Mouse (Mus musculus): ENCODE data around the gene Mei1. TPM values are rescaled to one million over a fixed set of nuclear protein-coding genes. Genes with fewer than 3 reads are reported as not detected.
"Not testable (repeated sequence)": the region's sequence is repeated elsewhere in the genome, so short reads cannot be mapped to it uniquely, and the experiment has no call there.

Gene Mei1
- total RNA-seq, 2 experiments from 2014 or later = not detected

- ATAC-seq (replicated peaks; ENCODE audit: low FRiP score, poor library complexity, severe bottlenecking) = no peak
Measured at GRCm38 (mm10) chr15:82079883-82080282, 10.1 kb downstream of the Mei1 start.

GRCm38 (mm10) chr15:82081161-82081560, 11.4 kb downstream of the Mei1 start:
- no peak for ATAC-seq (replicated peaks; ENCODE audit: low FRiP score, poor library complexity, severe bottlenecking)

- ATAC-seq (replicated peaks; ENCODE audit: low FRiP score, poor library complexity, severe bottlenecking) = no peak
Measured at GRCm38 (mm10) chr15:82085606-82086005, 15.8 kb downstream of the Mei1 start.

DNA sequence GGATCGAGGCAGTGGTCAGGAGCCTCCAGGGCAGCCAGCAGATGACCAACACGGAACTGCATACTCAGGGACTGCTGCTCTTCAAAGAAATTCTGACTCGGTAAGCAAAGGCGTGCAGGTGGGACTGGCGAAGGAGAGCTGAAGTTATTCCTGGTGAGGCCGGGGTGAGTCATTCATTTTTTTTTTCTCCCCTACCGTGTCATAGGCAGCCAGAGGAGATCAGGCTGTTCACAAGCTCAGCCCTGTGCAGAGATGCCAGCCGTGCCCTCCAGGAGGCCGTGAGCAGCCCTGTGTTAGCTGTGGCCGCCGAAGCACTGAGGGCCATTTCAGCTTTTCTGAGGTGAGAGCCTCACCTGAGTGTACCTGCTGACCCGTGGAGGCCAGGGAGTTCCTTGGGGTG, 16.3 kb downstream of the Mei1 start:
- no peak for ATAC-seq (replicated peaks; ENCODE audit: low FRiP score, poor library complexity, severe bottlenecking)

- ATAC-seq (replicated peaks; ENCODE audit: low FRiP score, poor library complexity, severe bottlenecking) = no peak
Measured at GRCm38 (mm10) chr15:82087266-82087665, 17.5 kb downstream of the Mei1 start.

DNA sequence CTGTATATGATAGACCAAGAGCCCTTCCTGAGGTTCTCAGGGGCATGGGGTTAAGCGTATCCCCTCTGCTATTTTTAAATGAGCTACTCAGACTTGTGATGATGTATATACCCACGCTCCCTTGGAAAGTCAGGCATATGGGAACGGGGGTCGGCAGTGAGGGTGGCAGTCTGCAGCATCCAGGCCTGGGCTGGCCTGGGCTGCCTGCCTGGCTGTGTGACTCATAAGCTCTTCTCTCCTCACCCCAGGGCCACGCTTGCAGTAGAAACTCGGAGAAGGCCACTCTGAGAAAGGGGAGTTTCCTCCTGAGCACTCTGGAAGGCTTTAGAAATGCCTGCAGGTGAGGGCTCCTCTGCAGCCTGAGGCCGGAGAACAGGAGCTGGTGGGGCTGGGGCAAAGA, 21.3 kb downstream of the Mei1 start:
- no peak for ATAC-seq (replicated peaks; ENCODE audit: low FRiP score, poor library complexity, severe bottlenecking)

DNA sequence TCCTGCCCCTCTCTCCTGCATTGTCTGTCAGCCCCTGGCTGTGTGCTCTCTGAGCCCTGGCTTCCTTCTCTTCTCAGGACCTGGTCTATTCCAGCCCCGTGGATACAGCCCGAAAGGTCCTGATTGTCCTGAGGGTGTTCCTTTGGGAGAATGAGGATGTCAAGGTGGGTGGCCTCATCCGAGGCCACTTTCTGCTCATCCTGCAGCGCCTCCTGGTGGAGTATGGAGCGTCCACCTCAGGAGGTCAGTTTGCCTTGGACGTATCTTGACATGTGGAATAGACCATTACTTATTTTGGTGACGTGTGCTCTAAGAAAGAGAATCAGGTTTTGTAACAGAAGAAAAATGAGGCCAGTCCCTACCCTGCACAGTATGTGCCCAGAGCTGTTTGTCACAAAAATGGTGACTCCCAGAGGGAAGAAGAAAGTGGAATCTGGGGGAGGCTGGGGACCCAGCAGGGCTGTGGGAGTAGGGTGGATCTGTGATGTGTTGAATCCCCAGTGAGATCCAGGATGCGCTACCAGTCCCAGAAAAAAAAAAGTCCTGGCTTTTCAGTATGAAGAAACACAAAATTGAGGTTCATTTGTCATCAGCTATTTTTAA, 37.3 kb downstream of the Mei1 start:
- no peak for ATAC-seq (replicated peaks; ENCODE audit: low FRiP score, poor library complexity, severe bottlenecking)

- ATAC-seq (replicated peaks; ENCODE audit: low FRiP score, poor library complexity, severe bottlenecking) = no peak
Measured at GRCm38 (mm10) chr15:82120544-82120943, 50.7 kb downstream of the Mei1 start.

DNA sequence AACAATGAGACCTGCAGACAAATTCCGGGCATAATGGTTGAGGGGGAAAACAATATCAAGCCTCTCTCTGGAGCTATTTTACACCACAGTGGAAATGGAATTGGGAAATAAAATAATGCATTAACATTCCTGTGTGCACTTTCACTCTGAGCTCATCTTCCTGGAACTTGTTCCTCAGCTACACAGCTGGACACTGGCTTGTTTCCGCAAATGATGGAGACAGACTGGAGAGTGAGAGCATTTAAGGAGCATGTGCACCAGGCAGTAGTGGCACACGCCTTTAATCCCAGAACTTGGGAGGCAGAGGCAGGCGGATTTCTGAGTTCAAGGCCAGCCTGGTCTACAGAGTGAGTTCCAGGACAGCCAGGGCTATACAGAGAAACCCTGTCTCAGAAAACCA, 56.9 kb downstream of the Mei1 start:
- not testable (repeated sequence) for ATAC-seq (replicated peaks; ENCODE audit: low FRiP score, poor library complexity, severe bottlenecking)

- ATAC-seq (replicated peaks; ENCODE audit: low FRiP score, poor library complexity, severe bottlenecking) = peak; percentile 98
Measured at GRCm38 (mm10) chr15:82127426-82128374, 57.9 kb downstream of the Mei1 start, which contains the start of gene Ccdc134. Ccdc134 (plus strand) TSS chr15:82127922.

- ATAC-seq (replicated peaks; ENCODE audit: low FRiP score, poor library complexity, severe bottlenecking) = peak; percentile 50
Measured at GRCm38 (mm10) chr15:82128398-82128797, 58.6 kb downstream of the Mei1 start.

GRCm38 (mm10) chr15:82130599-82130998, 60.8 kb downstream of the Mei1 start:
- no peak for ATAC-seq (replicated peaks; ENCODE audit: low FRiP score, poor library complexity, severe bottlenecking)

- no peak for ATAC-seq (replicated peaks; ENCODE audit: low FRiP score, poor library complexity, severe bottlenecking)
Measured at GRCm38 (mm10) chr15:82135372-82135771, 65.6 kb downstream of the Mei1 start.

DNA sequence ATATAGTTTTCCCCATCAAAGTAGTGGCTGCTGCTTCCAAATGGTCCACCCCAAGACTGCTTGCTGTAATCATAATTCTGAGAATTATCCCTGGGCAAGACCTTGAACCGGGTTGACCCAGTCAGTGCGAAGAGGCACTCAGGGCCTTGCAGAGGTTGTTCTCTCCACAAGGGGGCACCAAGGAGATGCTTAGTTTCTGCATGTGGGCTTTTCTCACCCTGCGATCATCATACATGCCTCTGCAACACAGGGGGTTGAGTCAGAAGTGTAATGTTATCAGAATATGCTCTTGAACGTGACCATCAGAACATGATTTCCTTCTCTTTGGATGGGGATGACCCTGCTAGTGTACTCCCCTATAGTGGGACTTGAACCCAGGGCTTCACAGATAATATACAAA, 68.8 kb downstream of the Mei1 start:
- ATAC-seq (replicated peaks; ENCODE audit: low FRiP score, poor library complexity, severe bottlenecking) = peak; percentile 80

DNA sequence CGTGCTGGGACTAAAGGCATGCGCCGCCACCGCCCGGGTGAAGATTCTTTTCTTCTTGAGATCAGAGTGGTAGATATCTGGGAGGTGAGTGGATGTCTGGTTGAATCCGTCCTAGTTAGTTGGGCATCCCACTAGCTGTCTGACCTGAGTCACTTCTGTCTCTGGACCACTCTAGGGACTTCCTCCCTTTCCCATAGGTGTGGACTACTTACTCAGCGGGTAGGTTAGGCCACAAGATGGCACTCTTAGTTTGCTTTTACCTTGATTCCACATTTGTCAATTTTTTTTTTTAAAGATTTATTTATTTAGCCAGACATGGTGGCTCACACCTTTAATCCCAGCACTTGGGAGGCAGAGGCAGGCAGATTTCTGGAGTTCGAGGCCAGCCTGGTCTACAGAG, 69.4 kb downstream of the Mei1 start:
- no peak for ATAC-seq (replicated peaks; ENCODE audit: low FRiP score, poor library complexity, severe bottlenecking)

DNA sequence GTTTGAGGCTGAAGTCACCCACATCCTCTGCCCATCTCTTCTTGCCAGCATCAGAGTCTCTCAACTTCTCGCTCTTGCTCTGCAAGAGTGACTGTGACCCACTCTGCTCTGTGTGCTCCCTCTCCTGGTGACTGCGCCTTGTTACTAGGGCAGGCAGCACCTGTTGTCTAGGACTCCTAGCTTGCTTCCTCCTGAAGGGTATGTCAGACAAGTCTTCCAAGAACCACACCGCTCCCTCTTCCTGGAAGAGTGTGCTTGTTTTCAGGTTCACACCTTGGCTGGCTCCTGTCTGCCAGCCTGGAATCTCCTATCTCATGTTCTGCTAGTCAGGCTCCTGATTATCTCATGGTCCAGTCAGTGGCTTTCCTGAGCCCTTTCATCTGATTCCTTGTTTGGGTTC, 70.6 kb downstream of the Mei1 start:
- ATAC-seq (replicated peaks; ENCODE audit: low FRiP score, poor library complexity, severe bottlenecking) = no peak

GRCm38 (mm10) chr15:82144157-82144556, 74.4 kb downstream of the Mei1 start:
- ATAC-seq (replicated peaks; ENCODE audit: low FRiP score, poor library complexity, severe bottlenecking) = no peak

DNA sequence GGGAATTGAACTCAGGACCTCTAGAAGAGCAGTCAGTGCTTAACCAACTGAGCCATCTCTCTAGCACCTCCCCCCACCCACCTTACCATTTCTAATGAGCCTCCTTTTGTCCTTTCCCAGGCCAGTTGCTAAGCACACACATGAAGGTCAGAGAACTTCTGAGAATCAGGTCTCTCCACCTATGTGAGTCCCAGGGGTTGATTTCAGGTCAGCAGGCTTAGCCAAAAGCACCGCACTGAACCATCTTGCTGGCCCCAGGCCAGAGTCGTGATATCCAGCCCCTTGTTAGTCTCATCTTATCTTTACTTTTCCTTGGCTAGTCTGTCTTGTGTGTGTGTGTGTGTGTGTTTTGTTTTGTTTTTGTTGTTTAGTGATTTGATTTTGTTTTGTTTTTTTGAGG, 75.6 kb downstream of the Mei1 start:
- no peak for ATAC-seq (replicated peaks; ENCODE audit: low FRiP score, poor library complexity, severe bottlenecking)

DNA sequence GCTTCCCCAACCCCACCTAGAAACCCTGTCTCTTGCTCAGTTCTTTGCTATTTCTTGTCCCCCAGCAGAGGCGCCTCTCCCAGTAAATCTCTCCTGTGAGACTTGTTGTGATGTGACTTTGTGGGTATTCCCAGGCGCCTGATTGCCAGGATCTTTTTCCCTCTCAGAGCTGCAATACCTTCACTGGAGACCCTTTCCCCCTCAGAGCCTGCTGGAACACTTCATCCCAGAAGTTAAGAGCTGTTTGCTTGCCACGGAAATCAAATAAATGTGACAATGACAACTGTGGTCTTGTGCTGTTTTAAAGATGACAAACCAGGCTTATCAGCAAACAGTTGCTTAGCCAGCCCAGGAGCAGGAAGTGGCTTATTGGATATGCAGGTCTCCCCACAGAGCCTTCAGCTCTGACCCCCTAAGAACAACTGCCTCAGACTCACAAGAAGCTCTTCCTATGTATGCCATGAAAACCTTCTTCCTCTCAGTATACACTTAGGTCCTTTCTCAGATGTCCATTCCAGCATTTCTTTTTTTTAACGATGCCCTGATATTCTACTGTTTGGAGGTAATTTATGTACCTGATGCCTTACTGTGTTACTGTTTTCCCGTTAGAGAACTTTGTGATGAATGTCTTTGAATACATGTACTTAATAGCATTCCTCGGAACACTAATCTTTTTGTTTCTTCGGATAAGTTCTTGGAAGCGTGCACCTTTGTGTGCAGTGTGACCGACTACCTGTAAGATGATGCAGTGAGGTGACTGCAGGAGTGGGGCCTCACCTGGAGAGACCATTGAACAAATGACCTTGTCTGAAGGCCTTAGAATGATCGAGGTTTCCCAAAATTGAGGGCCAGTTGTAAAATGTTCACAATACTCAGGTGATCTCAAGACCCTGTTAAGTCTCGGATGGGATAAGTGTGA, 76.3 kb downstream of the Mei1 start:
- peak; percentile 7 for ATAC-seq (replicated peaks; ENCODE audit: low FRiP score, poor library complexity, severe bottlenecking)

Data from erythroid progenitor cell, adult 5-6 weeks (primary cell).